Mouse (Mus musculus) stomach, embryonic 15.5 days (tissue): ENCODE data around the gene Slc26a1. TPM values are rescaled to one million over a fixed set of nuclear protein-coding genes. Genes with fewer than 3 reads are reported as not detected.

Experiments used
- ATAC-seq: fragments of 200-750 bp; cut with Nextera tagmentation; 2 replicates; pipeline ENCODE4 v1.8.0; 2017; ENCODE audit warnings: low read depth, moderate number of reproducible peaks, moderate TSS enrichment; ENCODE audit not compliant: insufficient read depth, low FRiP score
- H3K27ac ChIP-seq: fragments of 300-500 bp; sonication (generic); 2 replicates; pipeline ENCODE4 v1.5.1; 2015; ENCODE audit warnings: mild to moderate bottlenecking, inconsistent platforms
- H3K27me3 ChIP-seq: fragments of 300-500 bp; sonication (generic); replicated peaks from 2 replicates; pipeline ENCODE4 v1.6.1; 2015; ENCODE audit warnings: inconsistent platforms
- H3K36me3 ChIP-seq: fragments of 300-500 bp; sonication (generic); 2 replicates; pipeline ENCODE4 v1.6.1; 2015; ENCODE audit warnings: inconsistent platforms
- H3K4me1 ChIP-seq: fragments of 300-500 bp; sonication (generic); 2 replicates; pipeline ENCODE4 v1.6.1; 2015; ENCODE audit warnings: inconsistent platforms
- H3K4me2 ChIP-seq: fragments of 300-500 bp; sonication (generic); 2 replicates; pipeline ENCODE4 v1.6.1; 2015; ENCODE audit warnings: mild to moderate bottlenecking, inconsistent platforms
- H3K4me3 ChIP-seq: fragments of 300-500 bp; sonication (generic); replicated peaks from 2 replicates; pipeline ENCODE4 v1.5.1; 2015; ENCODE audit warnings: inconsistent platforms
- H3K9ac ChIP-seq: fragments of 300-500 bp; sonication (generic); 2 replicates; pipeline ENCODE4 v1.6.1; 2015; ENCODE audit warnings: inconsistent platforms
- H3K9me3 ChIP-seq: fragments of 300-500 bp; sonication (generic); 2 replicates; pipeline ENCODE4 v1.6.1; 2016; ENCODE audit warnings: inconsistent platforms
- WGBS: fragments of 180-500 bp; shearing (Covaris S2); methylation state at CpG from one replicate; pipeline ENCODE4 v1.1.7; 2015; 5-methylcytosine and 5-hydroxymethylcytosine counted together
- polyA plus RNA-seq: library from polyadenylated mRNA; unstranded; fragments of >200 nt; fragmentation: Nextera tagmentation; extraction: Ambion mirVana; gene quantifications from 2 replicates; pipeline ENCODE4 v1.2.1, GENCODE M21; 2015

The Slc26a1 gene
- 2.3 and 2.6 TPM in 2 replicates for polyA plus RNA-seq

DNA sequence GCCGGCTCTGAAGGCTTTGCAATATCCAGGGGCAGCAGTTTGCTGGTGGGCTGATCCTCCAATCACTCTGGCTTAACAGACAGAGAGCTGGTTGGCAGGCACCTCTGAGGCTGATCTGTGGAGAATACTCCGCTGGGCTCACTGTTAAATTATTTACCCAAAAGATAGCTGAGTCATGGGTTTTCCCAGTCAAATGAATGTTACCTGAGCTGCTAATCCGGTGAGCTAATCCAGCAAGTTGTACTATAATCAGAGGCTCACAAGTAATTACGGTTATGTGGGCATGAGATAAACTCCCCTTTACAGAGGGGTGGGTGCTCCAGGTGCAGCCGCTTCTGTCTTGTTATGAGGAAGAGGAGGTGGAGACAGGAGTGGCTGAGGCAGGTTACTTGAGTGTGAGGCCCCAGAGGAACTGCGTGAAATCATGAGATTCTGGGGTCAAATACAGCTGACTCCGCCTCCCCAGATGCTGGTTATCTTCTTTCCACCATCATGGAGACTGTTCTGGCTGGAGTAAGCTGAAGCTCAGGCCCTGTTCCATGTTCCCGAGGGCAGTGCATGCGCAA, at the start of gene Slc26a1:
TSS of gene Slc26a1 (minus strand) at position 319 of the 566 bp plus-strand sequence.
- Histone ChIP-seq H3K27me3 (no peaks in the 10 kb centered on the region), H3K4me1 (peaks cover 12% of the 10 kb centered on the region), H3K4me2 (no peak within 1 kb of the TSS), H3K36me3 (peaks cover 15% of the 10 kb centered on the region; the same call in 1 of the 2 replicates), H3K9me3 (no peaks in the 10 kb centered on the region), H3K27ac (peak within 1 kb of the TSS; percentile 48), H3K4me3 (no peak within 1 kb of the TSS), H3K9ac (no peak within 1 kb of the TSS)
- WGBS: 53% methylated on average over 9 of the region's 9 CpGs
- peak; percentile 15; the same call in 1 of the 2 replicates for ATAC-seq

DNA sequence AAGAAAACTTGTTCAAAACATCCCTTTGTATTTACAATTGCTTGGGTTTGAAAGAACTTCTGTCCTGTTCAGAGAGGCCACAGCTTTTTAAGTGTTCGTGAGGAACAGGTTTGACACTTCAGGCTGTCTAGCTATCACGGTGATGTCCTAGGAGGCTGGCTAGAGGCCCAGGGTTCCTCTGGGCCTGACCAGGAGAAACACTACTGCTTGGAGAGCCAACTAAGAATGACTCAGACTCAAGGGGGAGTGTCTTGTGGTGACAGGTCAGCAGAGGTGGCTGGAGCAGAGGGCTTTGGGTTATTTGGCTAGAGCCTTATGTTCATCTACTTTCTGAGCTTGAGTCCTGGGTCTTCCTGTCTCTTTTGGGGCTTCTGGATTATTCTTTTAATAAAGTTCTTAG, 48.6 kb upstream of the Slc26a1 start:
- no peak overlapping the region for H3K4me2 ChIP-seq
- no peak overlapping the region for H3K27ac ChIP-seq
- no peak overlapping the region for H3K9ac ChIP-seq
- H3K27me3 ChIP-seq: no peaks in the 10 kb centered on the region
- H3K4me3 ChIP-seq: no peak overlapping the region
- H3K36me3 ChIP-seq: no peaks in the 10 kb centered on the region
- 62% methylated on average over 2 of the region's 2 CpGs for WGBS
- no peak for ATAC-seq
- no peaks in the 10 kb centered on the region for H3K4me1 ChIP-seq
- no peaks in the 10 kb centered on the region for H3K9me3 ChIP-seq

DNA sequence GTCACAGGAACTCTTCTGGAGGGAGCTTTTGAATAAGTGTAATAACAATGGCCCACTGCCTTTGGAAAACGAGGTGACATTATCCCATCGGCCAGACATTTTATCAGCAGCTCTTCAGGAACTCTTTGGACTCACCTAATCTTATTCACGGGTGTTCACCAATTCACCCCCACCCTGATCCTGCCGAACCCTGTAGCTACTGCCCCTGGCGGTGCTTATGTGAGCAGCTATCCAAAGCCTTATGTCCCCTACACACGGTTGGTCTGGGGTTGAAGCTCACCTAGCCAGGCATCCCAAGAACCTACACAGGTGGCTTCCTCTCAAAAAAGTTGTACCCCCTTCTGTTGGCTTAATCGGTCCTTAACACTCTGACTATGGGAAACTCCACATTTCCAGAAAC, 44.4 kb upstream of the Slc26a1 start:
- no peak for ATAC-seq
- 60% methylated on average over 7 of the region's 7 CpGs for WGBS
- no peak overlapping the region for H3K4me3 ChIP-seq

DNA sequence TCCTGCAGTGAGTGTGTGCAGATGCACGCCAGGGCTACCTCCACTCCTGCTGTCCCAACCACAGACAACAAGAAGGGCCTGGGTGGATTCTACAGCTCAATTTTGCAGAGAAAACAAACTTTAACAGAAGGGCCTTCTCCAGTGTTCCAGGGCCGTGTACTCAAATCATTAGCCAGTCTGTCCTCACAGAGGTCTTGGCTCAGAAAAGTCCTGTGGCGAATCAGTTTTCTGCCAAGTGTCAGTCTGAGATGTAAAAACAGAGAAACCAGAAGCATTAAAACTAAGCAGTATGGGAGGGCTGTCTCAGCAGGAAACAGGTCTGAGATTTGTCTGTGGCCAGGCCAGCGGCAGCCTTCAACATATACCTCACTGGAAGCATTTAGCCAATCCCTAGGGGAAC, 42.7 kb upstream of the Slc26a1 start:
- Histone ChIP-seq H3K36me3 (no peaks in the 10 kb centered on the region), H3K9me3 (no peaks in the 10 kb centered on the region), H3K27ac (no peak overlapping the region), H3K4me3 (no peak overlapping the region), H3K27me3 (no peaks in the 10 kb centered on the region), H3K9ac (no peak overlapping the region), H3K4me1 (no peaks in the 10 kb centered on the region), H3K4me2 (no peak overlapping the region)
- 56% methylated on average over 4 of the region's 4 CpGs for WGBS
- ATAC-seq: no peak

More for the DNA sequence above, 44.4 kb upstream of the Slc26a1 start:
- H3K36me3 ChIP-seq: no peaks in the 10 kb centered on the region
- H3K27me3 ChIP-seq: no peaks in the 10 kb centered on the region
- H3K4me2 ChIP-seq: no peak overlapping the region
- no peaks in the 10 kb centered on the region for H3K4me1 ChIP-seq
- H3K9ac ChIP-seq: no peak overlapping the region
- H3K9me3 ChIP-seq: no peaks in the 10 kb centered on the region
- H3K27ac ChIP-seq: no peak overlapping the region

DNA sequence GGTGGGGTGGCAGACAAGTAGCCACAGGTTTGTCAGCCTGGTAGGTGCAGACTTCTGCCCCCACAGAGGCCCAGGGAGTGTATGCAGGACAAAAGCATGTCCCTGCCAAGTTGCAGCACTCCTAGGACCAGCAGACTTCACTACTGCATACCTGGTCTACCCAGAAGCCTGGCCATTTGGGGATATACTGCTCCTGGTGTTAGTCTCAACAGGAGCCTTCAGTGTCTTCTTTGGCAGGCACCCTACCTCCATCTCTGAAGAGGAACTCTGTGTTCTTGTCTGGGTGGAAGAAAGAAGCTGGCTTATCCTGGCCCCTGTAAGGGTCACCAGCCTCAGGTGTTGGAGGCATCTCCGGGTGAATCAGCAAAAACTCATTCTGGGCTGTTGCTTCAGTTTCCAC, 40.6 kb upstream of the Slc26a1 start:
- 91% methylated on average over 1 of the region's 1 CpGs for WGBS
- H3K36me3 ChIP-seq: no peaks in the 10 kb centered on the region

GRCm38 (mm10) chr5:108714149-108714548, 38.8 kb upstream of the Slc26a1 start:
- 0 out of 2 replicates have a peak, but pooled peaks have one; percentile 52 for ATAC-seq
- no peaks in the 10 kb centered on the region for H3K36me3 ChIP-seq
- H3K4me3 ChIP-seq: no peak overlapping the region
- H3K4me1 ChIP-seq: no peaks in the 10 kb centered on the region
- no peak overlapping the region for H3K9ac ChIP-seq
- no peak overlapping the region for H3K4me2 ChIP-seq
- H3K9me3 ChIP-seq: no peaks in the 10 kb centered on the region
- WGBS: 59% methylated on average over 6 of the region's 6 CpGs
- H3K27me3 ChIP-seq: no peaks in the 10 kb centered on the region
- H3K27ac ChIP-seq: no peak overlapping the region

More for the DNA sequence above, 40.6 kb upstream of the Slc26a1 start:
- ATAC-seq: no peak
- Histone ChIP-seq H3K4me3 (no peak overlapping the region), H3K27ac (no peak overlapping the region), H3K9ac (no peak overlapping the region), H3K4me1 (no peaks in the 10 kb centered on the region), H3K4me2 (no peak overlapping the region), H3K27me3 (no peaks in the 10 kb centered on the region), H3K9me3 (no peaks in the 10 kb centered on the region)

- Histone ChIP-seq H3K9ac (no peak overlapping the region), H3K4me1 (no peaks in the 10 kb centered on the region), H3K4me3 (no peak overlapping the region), H3K9me3 (no peaks in the 10 kb centered on the region), H3K27me3 (no peaks in the 10 kb centered on the region), H3K36me3 (no peaks in the 10 kb centered on the region), H3K27ac (no peak overlapping the region), H3K4me2 (no peak overlapping the region)
- ATAC-seq: no peak
Measured at GRCm38 (mm10) chr5:108713691-108714090, 38.3 kb upstream of the Slc26a1 start.

GRCm38 (mm10) chr5:108713096-108713495, 37.7 kb upstream of the Slc26a1 start:
- no peaks in the 10 kb centered on the region for H3K36me3 ChIP-seq
- no peak overlapping the region for H3K27ac ChIP-seq
- no peak overlapping the region for H3K9ac ChIP-seq
- ATAC-seq: no peak
- H3K4me2 ChIP-seq: no peak overlapping the region
- H3K9me3 ChIP-seq: no peaks in the 10 kb centered on the region
- H3K27me3 ChIP-seq: no peaks in the 10 kb centered on the region
- H3K4me1 ChIP-seq: no peaks in the 10 kb centered on the region
- no peak overlapping the region for H3K4me3 ChIP-seq
- 88% methylated on average over 2 of the region's 2 CpGs for WGBS

DNA sequence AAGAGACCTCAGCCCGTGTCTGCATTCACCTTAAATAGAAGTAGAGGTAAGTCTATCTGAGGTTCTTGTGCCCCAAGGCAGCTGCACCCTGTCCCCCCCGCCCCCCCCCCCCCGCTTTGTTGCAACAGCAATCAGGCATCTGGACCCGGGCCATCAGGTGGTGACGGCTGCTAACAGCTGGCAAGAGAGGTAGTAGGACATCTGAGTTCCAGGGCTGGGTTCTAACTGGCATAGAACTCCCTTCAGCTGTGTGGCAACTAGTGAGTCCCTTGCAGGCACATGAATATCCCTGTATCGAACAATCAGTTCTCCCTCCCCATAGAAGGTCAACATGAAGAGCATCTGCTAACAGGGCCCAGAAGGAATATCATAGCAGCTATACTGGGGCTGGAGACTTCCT, 36.6 kb upstream of the Slc26a1 start:
- H3K9ac ChIP-seq: no peak overlapping the region
- no peaks in the 10 kb centered on the region for H3K9me3 ChIP-seq
- no peaks in the 10 kb centered on the region for H3K4me1 ChIP-seq
- no peak for ATAC-seq
- no peaks in the 10 kb centered on the region for H3K27me3 ChIP-seq
- H3K36me3 ChIP-seq: peaks cover 4% of the 10 kb centered on the region; the same call in 1 of the 2 replicates
- no peak overlapping the region for H3K27ac ChIP-seq
- WGBS: 78% methylated on average over 6 of the region's 6 CpGs
- no peak overlapping the region for H3K4me2 ChIP-seq
- no peak overlapping the region for H3K4me3 ChIP-seq

DNA sequence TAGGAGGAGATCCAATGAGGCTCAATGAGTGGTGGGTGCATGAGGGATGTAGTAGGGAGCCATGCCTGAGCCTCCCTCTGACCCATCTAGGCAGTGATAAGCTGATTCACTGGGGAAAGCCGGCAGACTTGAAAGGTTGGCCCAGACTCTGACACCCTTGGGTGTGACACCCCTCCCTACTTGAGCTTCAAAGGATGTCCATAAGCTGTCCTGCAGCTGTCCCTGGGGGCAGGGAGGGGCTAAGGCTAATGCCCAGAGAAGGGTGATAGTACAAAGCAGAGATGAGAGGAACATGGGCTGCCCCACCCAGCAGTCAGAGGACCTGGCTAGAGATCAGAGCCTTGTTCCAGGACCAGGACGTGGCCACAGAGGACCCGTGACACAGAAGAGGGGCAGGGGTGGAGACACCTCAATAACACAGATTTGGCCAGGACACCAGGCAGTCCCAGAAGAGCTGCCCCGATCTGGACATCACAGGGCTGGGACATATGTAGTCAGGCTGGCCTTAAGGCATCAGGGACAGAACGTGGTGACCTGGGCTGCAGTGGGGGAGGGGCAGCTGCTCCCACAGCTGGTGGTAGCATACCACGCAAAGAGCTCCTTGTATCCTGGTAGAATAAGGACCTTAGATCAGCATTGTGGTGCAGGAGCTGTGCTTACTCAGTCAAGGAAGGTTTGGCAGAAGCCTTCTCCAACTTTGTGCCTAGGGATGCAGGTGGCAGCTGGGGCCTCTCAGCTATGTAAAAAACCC, 33.8 kb upstream of the Slc26a1 start:
- Histone ChIP-seq H3K27ac (no peak overlapping the region), H3K9ac (no peak overlapping the region), H3K36me3 (peaks cover 25% of the 10 kb centered on the region; the same call in 1 of the 2 replicates), H3K27me3 (no peaks in the 10 kb centered on the region), H3K4me3 (no peak overlapping the region), H3K4me1 (peaks cover 2% of the 10 kb centered on the region; the same call in 1 of the 2 replicates), H3K9me3 (no peaks in the 10 kb centered on the region), H3K4me2 (no peak overlapping the region)
- ATAC-seq: no peak
- WGBS: 45% methylated on average over 6 of the region's 6 CpGs

GRCm38 (mm10) chr5:108708419-108708818, 33.0 kb upstream of the Slc26a1 start:
- H3K27me3 ChIP-seq: no peaks in the 10 kb centered on the region
- H3K27ac ChIP-seq: no peak overlapping the region
- WGBS: 89% methylated on average over 1 of the region's 1 CpGs
- peaks cover 25% of the 10 kb centered on the region; the same call in 1 of the 2 replicates for H3K36me3 ChIP-seq
- peaks cover 8% of the 10 kb centered on the region for H3K4me1 ChIP-seq
- ATAC-seq: no peak
- no peak overlapping the region for H3K4me3 ChIP-seq
- no peaks in the 10 kb centered on the region for H3K9me3 ChIP-seq
- no peak overlapping the region for H3K4me2 ChIP-seq
- no peak overlapping the region for H3K9ac ChIP-seq

- Histone ChIP-seq H3K9me3 (no peaks in the 10 kb centered on the region), H3K36me3 (peaks cover 25% of the 10 kb centered on the region; the same call in 1 of the 2 replicates), H3K4me2 (no peak overlapping the region), H3K9ac (no peak overlapping the region), H3K4me3 (no peak overlapping the region), H3K4me1 (peaks cover 9% of the 10 kb centered on the region), H3K27me3 (no peaks in the 10 kb centered on the region), H3K27ac (no peak overlapping the region)
- no peak for ATAC-seq
- WGBS: 76% methylated on average over 2 of the region's 2 CpGs
Measured at GRCm38 (mm10) chr5:108707758-108708157, 32.4 kb upstream of the Slc26a1 start.
